Mouse (Mus musculus): ENCODE measurements at regions not wholly inside any gene's neighbourhood (a gene's known extent, or its start where the extent isn't known, plus 50 kb on each side); places are given as distances from the start of the nearest gene placed in this dataset.
A peak's percentile ranks its signal among the peaks of the same experiment; 100 is the strongest.

DNA sequence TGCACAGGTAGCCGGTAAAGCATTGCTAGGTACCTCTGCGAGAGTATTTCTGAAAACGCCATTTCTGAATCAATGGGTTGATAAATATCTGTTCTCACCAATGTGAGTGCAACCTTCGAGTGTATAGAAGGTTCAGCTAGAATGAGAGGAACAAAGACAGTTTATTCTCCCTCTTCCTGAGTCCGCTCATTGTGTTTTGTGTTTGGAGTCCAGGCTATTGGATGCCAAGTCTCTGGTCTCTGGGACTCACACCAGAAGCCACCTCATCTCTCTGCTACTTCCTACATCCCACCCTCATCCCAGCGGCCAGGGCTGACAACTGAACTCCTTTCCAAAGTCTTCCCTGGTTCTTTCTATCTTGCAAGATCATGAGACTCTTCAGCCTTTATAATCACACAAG lies 62.7 kb downstream of the Lrrc30 start:
- peak; percentile 53 for DNase-seq

DNA sequence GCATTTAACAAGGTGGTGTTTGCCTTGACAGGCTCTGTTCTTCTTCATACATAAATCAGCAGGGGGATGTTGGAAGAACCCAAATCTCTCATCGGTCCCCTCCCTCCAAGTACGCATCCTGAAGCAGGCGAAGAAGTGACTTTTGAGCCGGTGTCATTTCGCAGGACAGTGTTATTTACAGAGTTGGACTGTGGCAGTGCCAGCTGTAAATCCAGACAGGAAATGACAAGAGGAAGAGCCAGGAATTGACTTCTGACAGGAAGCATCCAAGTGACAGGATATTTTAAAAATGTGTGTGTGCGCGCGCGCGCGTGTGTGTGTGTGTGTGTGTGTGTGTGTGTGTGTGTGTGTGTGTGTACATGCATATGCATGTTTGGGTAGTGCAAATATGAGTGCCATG lies 66.3 kb downstream of the Lrrc30 start:
- DNase-seq, result peak; percentile 55

DNA sequence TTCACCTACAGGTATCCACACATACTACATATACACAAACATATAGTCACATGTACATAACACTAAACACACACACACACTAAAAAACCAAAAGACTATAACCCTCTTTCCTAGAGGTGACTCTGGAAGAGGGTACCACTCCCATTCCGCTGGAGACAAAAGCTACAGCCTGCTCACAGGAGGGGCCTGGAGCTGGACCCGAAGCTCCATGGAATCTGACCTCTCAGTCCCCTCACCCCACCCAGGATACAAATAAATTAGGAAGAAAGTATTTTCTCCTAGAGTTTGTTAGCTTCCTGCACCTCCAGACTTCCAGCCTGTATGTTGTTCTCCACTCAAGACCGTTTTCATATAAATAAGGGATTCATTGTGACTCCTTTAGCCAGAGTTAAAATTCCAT lies 66.8 kb downstream of the Lrrc30 start:
- DNase-seq, result peak; percentile 51

DNA sequence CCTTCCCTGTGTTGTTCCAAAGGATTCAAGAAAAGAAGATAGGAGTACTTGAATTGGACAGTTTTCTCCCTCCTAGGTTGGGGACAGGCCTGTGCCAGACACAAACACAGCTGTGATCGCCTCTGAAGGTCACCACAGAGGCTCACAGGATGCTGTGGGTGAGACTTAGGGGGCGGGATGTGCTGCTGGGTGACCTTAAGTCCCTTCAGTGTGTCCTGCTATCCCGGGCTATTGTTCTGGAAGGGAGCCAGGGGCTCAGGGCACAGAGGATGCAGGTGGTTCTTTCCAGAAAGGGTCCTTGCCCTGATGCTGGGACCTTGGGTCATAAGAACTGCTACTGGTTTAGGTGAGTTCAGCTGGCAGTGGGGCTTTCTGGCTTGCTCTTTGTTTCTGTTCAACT lies 67.7 kb downstream of the Lrrc30 start:
- peak; percentile 73 for DNase-seq

DNA sequence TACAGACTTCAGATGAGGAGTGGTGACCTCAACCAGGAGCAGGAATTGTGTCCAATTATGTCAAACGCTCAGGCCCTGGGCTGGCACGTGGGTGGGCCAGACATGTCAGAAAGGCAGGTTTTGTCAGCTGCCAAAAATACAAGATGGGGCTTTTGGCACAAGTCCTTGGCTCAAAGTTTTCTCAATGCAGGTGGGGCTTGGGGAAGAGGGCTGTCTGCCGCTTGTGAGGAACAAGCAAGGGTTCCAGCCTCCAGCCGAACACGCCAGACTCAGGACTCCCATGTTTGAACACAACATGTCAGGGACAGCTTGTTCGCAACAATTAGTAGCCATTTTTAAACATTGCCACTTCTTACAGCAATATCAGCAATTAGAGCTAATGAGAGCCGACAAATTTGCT lies 69.5 kb downstream of the Lrrc30 start:
- DNase-seq, result no peak

- peak; percentile 54 for DNase-seq
Measured at GRCm38 (mm10) chr17:67561802-67562201, 70.7 kb downstream of the Lrrc30 start.

- peak; percentile 23 for DNase-seq
Measured at GRCm38 (mm10) chr17:67557351-67557870, 75.1 kb downstream of the Lrrc30 start.

DNA sequence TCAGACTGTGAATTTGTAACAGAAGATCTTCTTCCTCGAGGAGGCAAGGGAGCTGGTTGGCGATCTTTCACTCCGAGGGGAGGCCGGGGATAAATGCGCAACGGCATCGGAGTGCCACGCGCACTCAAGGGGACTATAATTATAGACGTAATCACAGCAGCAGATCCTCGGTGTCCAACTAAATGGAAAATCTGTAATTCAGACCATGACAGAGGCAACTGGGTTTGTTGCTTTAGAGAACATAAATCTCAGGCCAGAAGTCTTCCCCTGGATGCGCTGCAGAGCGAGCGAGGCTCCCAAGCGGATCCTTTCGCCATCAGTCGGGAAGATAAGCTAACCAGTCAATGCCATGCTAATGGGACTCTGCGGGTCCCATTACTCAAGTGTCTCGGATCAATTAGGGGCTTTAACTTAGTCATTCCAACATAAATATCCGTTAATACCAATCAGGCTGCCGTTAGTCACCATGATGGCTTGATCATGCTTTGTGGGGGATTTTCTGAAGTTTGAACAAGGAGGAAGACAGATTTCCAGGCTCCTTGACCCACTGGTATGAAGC lies 79.9 kb downstream of the Lrrc30 start:
- DNase-seq, result no peak

DNA sequence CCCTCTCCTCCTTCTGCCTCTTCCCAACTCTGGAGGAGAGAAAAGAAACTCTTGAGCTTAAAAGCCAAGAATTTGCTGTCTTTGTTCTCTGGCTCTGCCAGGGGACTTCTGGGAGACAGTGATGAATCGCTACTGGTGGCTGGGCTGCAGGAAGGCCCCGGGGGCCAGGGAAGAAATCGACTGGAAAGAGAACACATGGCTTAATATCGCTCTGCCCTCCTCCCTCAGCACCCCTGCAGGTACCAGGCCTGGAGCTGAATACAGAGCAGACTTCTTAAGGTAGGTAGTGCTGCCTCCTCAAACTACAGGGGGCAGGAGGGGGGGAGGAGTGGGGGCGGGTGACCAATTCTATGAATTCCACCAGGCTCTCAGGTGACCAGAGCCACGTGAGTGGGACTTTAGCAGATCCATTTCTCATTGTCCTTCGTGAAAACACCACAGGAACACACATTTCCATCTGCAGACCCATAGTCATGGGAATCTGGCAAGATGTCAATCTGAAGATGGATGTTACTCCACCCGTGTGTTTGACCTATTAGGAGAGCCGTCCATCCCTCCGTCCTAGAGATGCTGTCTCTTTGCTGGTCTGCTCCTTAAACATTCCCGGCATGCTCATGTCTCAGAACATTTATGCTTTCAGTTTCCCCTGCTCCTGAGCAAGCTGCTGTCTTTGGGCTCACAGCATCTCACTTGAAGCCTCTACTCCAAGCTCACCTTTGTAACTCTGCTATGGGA lies 83.4 kb downstream of the Lrrc30 start:
- DNase-seq, result no peak

- DNase-seq, result no peak
Measured at GRCm38 (mm10) chr17:67544410-67544809, 88.1 kb downstream of the Lrrc30 start.

- DNase-seq, result no peak
Measured at GRCm38 (mm10) chr17:67532331-67532730, 100.2 kb downstream of the Lrrc30 start.

- peak; percentile 63 for DNase-seq
Measured at GRCm38 (mm10) chr17:67520848-67521411, 111.6 kb downstream of the Lrrc30 start.

GRCm38 (mm10) chr17:67515601-67516147 lies 116.8 kb downstream of the Lrrc30 start:
- peak; percentile 61 for DNase-seq

- peak; percentile 60 for DNase-seq
Measured at GRCm38 (mm10) chr17:67514387-67515241, 117.9 kb downstream of the Lrrc30 start.

- peak; percentile 87 for DNase-seq
Measured at GRCm38 (mm10) chr17:67512699-67513450, 119.6 kb downstream of the Lrrc30 start.

GRCm38 (mm10) chr17:67512008-67512407 lies 120.5 kb downstream of the Lrrc30 start:
- peak; percentile 12 for DNase-seq

GRCm38 (mm10) chr17:67509921-67510320 lies 122.6 kb downstream of the Lrrc30 start:
- DNase-seq, result no peak

GRCm38 (mm10) chr17:67509091-67509618 lies 123.4 kb downstream of the Lrrc30 start:
- no peak for DNase-seq

DNA sequence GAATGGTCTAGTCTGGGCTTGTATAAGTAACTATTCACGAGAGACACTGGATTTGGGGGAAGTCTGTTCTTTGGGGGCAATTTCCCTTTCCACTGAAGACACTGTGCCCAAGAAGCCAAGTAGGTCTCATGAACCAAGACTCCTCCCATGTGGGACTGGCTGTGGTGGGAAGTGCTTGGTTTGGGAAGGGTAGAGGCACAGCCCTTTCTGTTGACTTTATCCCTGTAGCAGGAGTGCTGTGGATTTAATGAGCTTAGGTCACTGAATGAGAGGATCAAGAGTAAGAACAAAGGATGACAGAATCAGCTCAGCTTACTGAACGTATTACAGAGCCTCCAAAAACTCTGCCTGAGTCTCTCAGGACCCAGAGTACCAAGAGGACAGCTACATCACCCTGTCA lies 124.2 kb downstream of the Lrrc30 start:
- no peak for DNase-seq

DNA sequence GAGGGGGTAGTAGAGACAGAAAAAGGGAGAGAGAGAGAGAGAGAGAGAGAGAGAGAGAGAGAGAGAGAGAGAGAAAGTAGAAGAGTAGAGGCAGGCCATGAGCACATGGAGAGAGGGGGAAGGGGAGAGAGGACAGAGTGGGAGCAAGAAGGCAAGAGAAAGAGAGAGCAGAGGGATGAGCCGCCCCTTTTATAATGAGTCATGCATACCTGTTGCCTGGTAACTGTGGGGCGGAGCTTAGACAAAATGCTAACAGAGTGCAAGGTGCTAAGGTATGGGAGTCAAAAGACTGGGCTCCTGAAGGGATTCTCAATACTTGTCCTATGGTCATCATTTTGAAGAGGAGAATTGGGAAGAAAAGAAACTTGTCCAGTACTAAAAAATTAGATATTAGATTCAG lies 126.1 kb downstream of the Lrrc30 start:
- DNase-seq, result no peak

DNA sequence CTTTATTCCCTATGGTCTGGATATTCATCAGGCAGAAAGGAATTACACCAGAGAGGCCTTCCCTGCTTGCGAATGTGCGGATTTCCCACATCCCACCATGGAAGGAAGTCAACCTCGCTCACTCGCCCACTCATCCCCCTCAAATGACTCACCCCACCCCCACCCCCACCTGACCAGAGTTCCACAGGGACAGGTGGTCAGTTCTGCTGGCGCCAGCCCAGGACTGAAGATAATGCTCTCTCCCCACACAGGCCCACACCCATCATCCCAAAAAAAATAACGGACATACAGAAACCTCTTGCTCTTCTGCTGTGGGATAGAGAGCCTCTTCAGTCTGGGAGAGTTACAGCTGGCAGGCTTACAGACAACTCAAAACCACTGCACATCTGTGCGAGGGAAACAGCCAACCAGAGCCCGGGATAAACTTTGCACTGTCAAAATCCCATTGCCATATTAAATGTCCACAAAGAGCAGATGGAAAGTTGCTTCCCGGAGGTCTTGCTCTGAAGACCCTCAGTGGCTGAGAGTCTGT lies 128.0 kb downstream of the Lrrc30 start:
- DNase-seq, result no peak
